Mouse (Mus musculus): Measurements from ENCODE around the gene Dact1. TPM values are rescaled to one million over a fixed set of nuclear protein-coding genes. Genes with fewer than 3 reads are reported as not detected.

The Dact1 gene
- total and polyA plus RNA-seq, 3 experiments: 2.7 to 4.6 (median 3.7) TPM

DNA sequence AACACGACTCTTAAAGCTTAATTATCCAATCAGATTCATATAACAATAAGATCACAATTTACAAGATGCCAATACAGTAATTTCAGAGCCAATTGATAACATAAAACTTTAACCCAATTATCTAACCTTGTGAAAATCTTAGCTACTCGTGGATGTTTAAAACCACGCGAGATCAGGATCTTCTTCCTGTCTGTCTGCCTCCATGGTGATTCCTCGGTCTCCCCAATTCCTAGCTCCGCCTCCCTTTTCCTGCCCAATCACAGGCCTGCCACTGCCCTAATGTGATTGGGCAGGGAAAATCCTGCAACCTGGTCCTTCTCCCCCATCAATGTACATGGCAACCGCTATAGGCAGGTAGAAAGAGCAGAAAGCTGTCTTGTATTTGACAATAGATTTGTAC is 40.3 kb upstream of the Dact1 start:
- no peak overlapping the region for H3K9ac ChIP-seq (ENCODE audit: insufficient read depth, low read depth)
- DNase-seq (ENCODE audit: extremely low read depth): no peak
- no peaks in the 10 kb centered on the region for H3K27me3 ChIP-seq (replicated peaks)
- H3K79me2 ChIP-seq (replicated peaks; ENCODE audit: control insufficient read depth, extremely low read depth, insufficient read depth, poor library complexity, severe bottlenecking): no peaks in the 10 kb centered on the region
- H3K4me1 ChIP-seq (ENCODE audit: control insufficient read depth in 1 of 2, insufficient read depth in 2 of 2): no peaks in the 10 kb centered on the region
- H3K4me2 ChIP-seq (ENCODE audit: insufficient read depth, low read depth, poor library complexity, severe bottlenecking): no peak overlapping the region
- H3K27ac ChIP-seq (ENCODE audit: insufficient read depth, low read depth): no peak overlapping the region
- dilution Hi-C loops (cut with MboI; ENCODE audit: extremely low pct_ligation_motif_present, extremely low pct_unique_long_range_greater_than_20kb, low sequenced_read_pairs): no loop called here
- H3K4me3 ChIP-seq (replicated peaks in 1 of 3; ENCODE audit: low read depth in 2 of 3, low read length in 2 of 3, poor library complexity in 1 of 3): no peak overlapping the region
- peaks cover 2% of the 10 kb centered on the region for H3K9me3 ChIP-seq (replicated peaks; ENCODE audit: low read length)
- in situ Hi-C loops (cut with MboI; ENCODE audit: low pct_ligation_motif_present, low pct_unique_long_range_greater_than_20kb, low sequenced_read_pairs): no loop called here
- H3K36me3 ChIP-seq (replicated peaks in 1 of 2; ENCODE audit: control insufficient read depth in 1 of 2, insufficient read depth in 1 of 2, low read length in 1 of 2): no peaks in the 10 kb centered on the region
- TF ChIP-seq MYC (IDR thresholded peaks at IDR 0.05; ENCODE audit: low read depth, low read length): no peak
- TF ChIP-seq ZMIZ1 (IDR thresholded peaks at IDR 0.05; ENCODE audit: low read depth, low read length): no peak
- no peak for TF ChIP-seq SIN3A (IDR thresholded peaks at IDR 0.05; ENCODE audit: low read length)
- no peak for TF ChIP-seq NELFE (IDR thresholded peaks at IDR 0.05; ENCODE audit: low read depth, low read length)
- TF ChIP-seq E2F4 (IDR thresholded peaks at IDR 0.05; ENCODE audit: insufficient replicate concordance, low read depth, low read length): no peak
- TF ChIP-seq HCFC1 (IDR thresholded peaks at IDR 0.05; ENCODE audit: low read depth, low read length): no peak

DNA sequence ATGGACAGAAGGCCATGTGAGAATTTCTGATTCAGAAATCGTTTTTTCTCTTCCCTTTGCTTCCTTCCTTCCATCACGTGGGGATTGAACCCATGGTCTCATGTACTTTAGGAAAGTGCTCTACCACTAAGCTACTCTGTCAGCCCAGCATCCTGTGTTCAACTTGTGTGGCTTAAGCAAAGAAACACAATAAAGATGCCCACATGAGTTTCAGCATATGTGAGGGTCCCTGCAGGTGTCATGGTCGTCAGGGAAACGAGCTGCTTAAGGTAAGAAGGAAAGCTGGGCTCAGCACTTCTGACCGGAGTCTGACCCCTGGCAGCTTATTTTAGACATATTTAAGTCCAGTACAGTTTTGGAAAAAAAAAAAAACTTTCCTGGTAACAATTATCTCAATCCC is 38.6 kb upstream of the Dact1 start:
- no peaks in the 10 kb centered on the region for H3K36me3 ChIP-seq (replicated peaks in 1 of 2; ENCODE audit: control insufficient read depth in 1 of 2, insufficient read depth in 1 of 2, low read length in 1 of 2)
- H3K4me3 ChIP-seq (replicated peaks in 1 of 3; ENCODE audit: low read depth in 2 of 3, low read length in 2 of 3, poor library complexity in 1 of 3): no peak overlapping the region
- H3K9me3 ChIP-seq (replicated peaks; ENCODE audit: low read length): peaks cover 4% of the 10 kb centered on the region
- H3K9ac ChIP-seq (ENCODE audit: insufficient read depth, low read depth): no peak overlapping the region
- no peak overlapping the region for H3K4me2 ChIP-seq (ENCODE audit: insufficient read depth, low read depth, poor library complexity, severe bottlenecking)
- no peak overlapping the region for H3K27ac ChIP-seq (ENCODE audit: insufficient read depth, low read depth)
- H3K27me3 ChIP-seq (replicated peaks): no peaks in the 10 kb centered on the region
- dilution Hi-C loops (cut with MboI; ENCODE audit: extremely low pct_ligation_motif_present, extremely low pct_unique_long_range_greater_than_20kb, low sequenced_read_pairs): no loop called here
- no peaks in the 10 kb centered on the region for H3K4me1 ChIP-seq (ENCODE audit: control insufficient read depth in 1 of 2, insufficient read depth in 2 of 2)
- in situ Hi-C loops (cut with MboI; ENCODE audit: low pct_ligation_motif_present, low pct_unique_long_range_greater_than_20kb, low sequenced_read_pairs): no loop called here
- TF ChIP-seq RCOR1 (conservative IDR thresholded peaks at IDR 0.05; ENCODE audit: low read depth, low read length) (no peak), GABPA (IDR thresholded peaks at IDR 0.05; ENCODE audit: insufficient replicate concordance, low read depth, low read length) (no peak), ZMIZ1 (IDR thresholded peaks at IDR 0.05; ENCODE audit: low read depth, low read length) (no peak), UBTF (IDR thresholded peaks at IDR 0.05; ENCODE audit: low read depth, low read length) (no peak), TCF12 (IDR thresholded peaks at IDR 0.05; ENCODE audit: low read depth, low read length) (no peak), POLR2AphosphoS2 (IDR thresholded peaks at IDR 0.05; ENCODE audit: low read depth, low read length) (no peak), SMC3 (IDR thresholded peaks at IDR 0.05; ENCODE audit: low read depth, low read length) (no peak), EP300 (IDR thresholded peaks at IDR 0.05; ENCODE audit: low read length) (no peak), CHD1 (IDR thresholded peaks at IDR 0.05; ENCODE audit: low read depth, low read length) (no peak), ELF1 (IDR thresholded peaks at IDR 0.05; ENCODE audit: low read depth, low read length) (no peak), ETS1 (conservative IDR thresholded peaks at IDR 0.05; ENCODE audit: low read depth, low read length) (no peak), NRF1 (IDR thresholded peaks at IDR 0.05; ENCODE audit: low read depth, low read length) (no peak), ZKSCAN1 (IDR thresholded peaks at IDR 0.05; ENCODE audit: borderline replicate concordance, low read depth, low read length) (no peak), MEF2A (IDR thresholded peaks at IDR 0.05; ENCODE audit: borderline replicate concordance, low read depth, low read length) (no peak), IRF4 (IDR thresholded peaks at IDR 0.05; ENCODE audit: low read depth, low read length) (no peak), POLR2A (IDR thresholded peaks at IDR 0.05; ENCODE audit: low read depth, low read length) (no peak), HCFC1 (IDR thresholded peaks at IDR 0.05; ENCODE audit: low read depth, low read length) (no peak), KAT2A (IDR thresholded peaks at IDR 0.05; ENCODE audit: insufficient replicate concordance, low read length) (no peak), MAZ (IDR thresholded peaks at IDR 0.05; ENCODE audit: low read depth, low read length) (no peak), ZC3H11A (IDR thresholded peaks at IDR 0.05; ENCODE audit: low read depth, low read length) (no peak)
- H3K79me2 ChIP-seq (replicated peaks; ENCODE audit: control insufficient read depth, extremely low read depth, insufficient read depth, poor library complexity, severe bottlenecking): no peaks in the 10 kb centered on the region
- no peak for DNase-seq (ENCODE audit: extremely low read depth)

Data from CH12.LX (cell line).